Mouse (Mus musculus) midbrain, embryonic 13.5 days (tissue): ENCODE measurements at regions not wholly inside any gene's neighbourhood (a gene's known extent, or its start where the extent isn't known, plus 50 kb on each side); places are given as distances from the start of the nearest gene placed in this dataset.
A peak's percentile ranks its signal among the peaks of the same experiment; 100 is the strongest.
"Not testable (repeated sequence)": the region's sequence is repeated elsewhere in the genome, so short reads cannot be mapped to it uniquely, and the experiment has no call there.

ENCODE experiments used
- ATAC-seq: fragments of 200-750 bp; cut with Nextera tagmentation; 2 replicates; pipeline ENCODE4 v1.8.0; 2017; ENCODE audit warnings: mild to moderate bottlenecking, moderate TSS enrichment, moderate library complexity
- H3K27ac ChIP-seq: fragments of 300-500 bp; sonication (generic); 2 replicates; pipeline ENCODE4 v1.5.1; 2015; ENCODE audit warnings: inconsistent platforms, mild to moderate bottlenecking, moderate library complexity
- H3K27me3 ChIP-seq: fragments of 300-500 bp; sonication (generic); 2 replicates; pipeline ENCODE4 v1.6.1; 2015; ENCODE audit warnings: mild to moderate bottlenecking, inconsistent platforms
- H3K36me3 ChIP-seq: fragments of 300-500 bp; sonication (generic); 2 replicates; pipeline ENCODE4 v1.6.1; 2015; ENCODE audit warnings: mild to moderate bottlenecking, inconsistent platforms
- H3K4me1 ChIP-seq: fragments of 300-500 bp; sonication (generic); replicated peaks from 2 replicates; pipeline ENCODE4 v1.6.1; 2015; ENCODE audit warnings: inconsistent platforms
- H3K4me2 ChIP-seq: fragments of 300-500 bp; sonication (generic); replicated peaks from 2 replicates; pipeline ENCODE4 v1.6.1; 2015; ENCODE audit warnings: moderate library complexity, mild to moderate bottlenecking, inconsistent platforms
- H3K4me3 ChIP-seq: fragments of 300-500 bp; sonication (generic); replicated peaks from 2 replicates; pipeline ENCODE4 v1.5.1; 2015; ENCODE audit warnings: mild to moderate bottlenecking, inconsistent platforms
- H3K9ac ChIP-seq: fragments of 300-500 bp; sonication (generic); replicated peaks from 2 replicates; pipeline ENCODE4 v1.6.1; 2015; ENCODE audit warnings: mild to moderate bottlenecking, inconsistent platforms
- H3K9me3 ChIP-seq: fragments of 300-500 bp; sonication (generic); 2 replicates; pipeline ENCODE4 v1.6.1; 2016; ENCODE audit warnings: mild to moderate bottlenecking, inconsistent platforms
- WGBS: fragments of 180-500 bp; shearing (Covaris S2); methylation state at CpG from one replicate; pipeline ENCODE4 v1.1.7; 2015; 5-methylcytosine and 5-hydroxymethylcytosine counted together

- H3K4me1 ChIP-seq, H3K9ac ChIP-seq, ATAC-seq, H3K4me2 ChIP-seq, H3K27me3 ChIP-seq, H3K9me3 ChIP-seq, H3K4me3 ChIP-seq, H3K36me3 ChIP-seq, H3K27ac ChIP-seq: not testable (repeated sequence)
- 91% methylated on average over 5 of the region's 5 CpGs for WGBS
These were observed 63.2 kb downstream of the Hlx start for GRCm38 (mm10) chr1:184669173-184669572.

- no peak overlapping the region for H3K9ac ChIP-seq
- no peaks in the 10 kb centered on the region for H3K36me3 ChIP-seq
- 42% methylated on average over 1 of the region's 1 CpGs for WGBS
- no peaks in the 10 kb centered on the region for H3K27me3 ChIP-seq
- no peaks in the 10 kb centered on the region for H3K9me3 ChIP-seq
- no peak overlapping the region for H3K4me3 ChIP-seq
- H3K4me1 ChIP-seq = 0 out of 2 replicates have a peak, but pooled peaks cover 4% of the 10 kb centered on the region
- no peak overlapping the region for H3K4me2 ChIP-seq
- ATAC-seq = no peak
- no peak overlapping the region for H3K27ac ChIP-seq
These were observed 64.0 kb downstream of the Hlx start for GRCm38 (mm10) chr1:184668428-184668827.

- 0 out of 2 replicates have a peak, but pooled peaks cover 4% of the 10 kb centered on the region for H3K4me1 ChIP-seq
- H3K9me3 ChIP-seq = no peaks in the 10 kb centered on the region
- H3K4me2 ChIP-seq = no peak overlapping the region
- H3K27me3 ChIP-seq = no peaks in the 10 kb centered on the region
- no peak overlapping the region for H3K9ac ChIP-seq
- ATAC-seq = peak; percentile 56
- H3K27ac ChIP-seq = no peak overlapping the region
- 45% methylated on average over 2 of the region's 2 CpGs for WGBS
- H3K36me3 ChIP-seq = no peaks in the 10 kb centered on the region
- no peak overlapping the region for H3K4me3 ChIP-seq
These were observed 64.4 kb downstream of the Hlx start for GRCm38 (mm10) chr1:184668022-184668421.

GRCm38 (mm10) chr1:184665243-184665642 lies 67.2 kb downstream of the Hlx start:
- H3K9me3 ChIP-seq = no peaks in the 10 kb centered on the region
- no peak overlapping the region for H3K4me3 ChIP-seq
- H3K27ac ChIP-seq = no peak overlapping the region
- H3K9ac ChIP-seq = no peak overlapping the region
- no peaks in the 10 kb centered on the region for H3K27me3 ChIP-seq
- no peak overlapping the region for H3K4me2 ChIP-seq
- no peak for ATAC-seq
- WGBS = 72% methylated on average over 12 of the region's 12 CpGs
- 0 out of 2 replicates have a peak, but pooled peaks cover 4% of the 10 kb centered on the region for H3K4me1 ChIP-seq
- H3K36me3 ChIP-seq = no peaks in the 10 kb centered on the region

- H3K9ac ChIP-seq = no peak overlapping the region
- 0 out of 2 replicates have a peak, but pooled peaks cover 4% of the 10 kb centered on the region for H3K4me1 ChIP-seq
- no peak overlapping the region for H3K27ac ChIP-seq
- no peak overlapping the region for H3K4me2 ChIP-seq
- H3K4me3 ChIP-seq = no peak overlapping the region
- no peaks in the 10 kb centered on the region for H3K9me3 ChIP-seq
- WGBS = 70% methylated on average over 5 of the region's 5 CpGs
- H3K27me3 ChIP-seq = no peaks in the 10 kb centered on the region
- ATAC-seq = no peak
- no peaks in the 10 kb centered on the region for H3K36me3 ChIP-seq
These were observed 68.4 kb downstream of the Hlx start for GRCm38 (mm10) chr1:184664098-184664375.

GRCm38 (mm10) chr1:184663300-184664097 lies 68.9 kb downstream of the Hlx start:
- no peak overlapping the region for H3K9ac ChIP-seq
- H3K27me3 ChIP-seq = no peaks in the 10 kb centered on the region
- no peak for ATAC-seq
- no peak overlapping the region for H3K4me3 ChIP-seq
- no peak overlapping the region for H3K4me2 ChIP-seq
- no peaks in the 10 kb centered on the region for H3K36me3 ChIP-seq
- WGBS = 65% methylated on average over 14 of the region's 14 CpGs
- 0 out of 2 replicates have a peak, but pooled peaks cover 4% of the 10 kb centered on the region for H3K4me1 ChIP-seq
- no peaks in the 10 kb centered on the region for H3K9me3 ChIP-seq
- H3K27ac ChIP-seq = no peak overlapping the region

- Histone ChIP-seq H3K27me3 (no peaks in the 10 kb centered on the region), H3K4me2 (no peak overlapping the region), H3K36me3 (no peaks in the 10 kb centered on the region), H3K9me3 (no peaks in the 10 kb centered on the region), H3K4me1 (no peaks in the 10 kb centered on the region), H3K4me3 (no peak overlapping the region), H3K27ac (no peak overlapping the region), H3K9ac (no peak overlapping the region)
- WGBS = 86% methylated on average over 4 of the region's 4 CpGs
- ATAC-seq = no peak
These were observed 81.8 kb downstream of the Hlx start for GRCm38 (mm10) chr1:184650541-184651105.

GRCm38 (mm10) chr1:184647920-184648540 lies 84.4 kb downstream of the Hlx start:
- H3K4me3 ChIP-seq = no peak overlapping the region
- H3K4me2 ChIP-seq = no peak overlapping the region
- H3K4me1 ChIP-seq = 0 out of 2 replicates have a peak, but pooled peaks cover 2% of the 10 kb centered on the region
- no peaks in the 10 kb centered on the region for H3K9me3 ChIP-seq
- no peak overlapping the region for H3K9ac ChIP-seq
- no peaks in the 10 kb centered on the region for H3K36me3 ChIP-seq
- 94% methylated on average over 8 of the region's 8 CpGs for WGBS
- ATAC-seq = no peak
- no peaks in the 10 kb centered on the region for H3K27me3 ChIP-seq
- no peak overlapping the region for H3K27ac ChIP-seq

- no peak overlapping the region for H3K4me3 ChIP-seq
- no peaks in the 10 kb centered on the region for H3K27me3 ChIP-seq
- H3K4me1 ChIP-seq = 0 out of 2 replicates have a peak, but pooled peaks cover 2% of the 10 kb centered on the region
- no peak overlapping the region for H3K4me2 ChIP-seq
- H3K27ac ChIP-seq = no peak overlapping the region
- H3K36me3 ChIP-seq = no peaks in the 10 kb centered on the region
- H3K9me3 ChIP-seq = no peaks in the 10 kb centered on the region
- ATAC-seq = no peak
- WGBS = 63% methylated on average over 9 of the region's 9 CpGs
- H3K9ac ChIP-seq = no peak overlapping the region
These were observed 87.4 kb downstream of the Hlx start for GRCm38 (mm10) chr1:184644767-184645598.

GRCm38 (mm10) chr1:184630695-184631475 lies 101.5 kb downstream of the Hlx start:
- ATAC-seq = no peak
- H3K9ac ChIP-seq = no peak overlapping the region
- no peak overlapping the region for H3K4me3 ChIP-seq
- 95% methylated on average over 11 of the region's 13 CpGs for WGBS
- H3K4me1 ChIP-seq = no peaks in the 10 kb centered on the region
- H3K36me3 ChIP-seq = no peaks in the 10 kb centered on the region
- no peaks in the 10 kb centered on the region for H3K9me3 ChIP-seq
- H3K27ac ChIP-seq = no peak overlapping the region
- H3K27me3 ChIP-seq = no peaks in the 10 kb centered on the region
- H3K4me2 ChIP-seq = no peak overlapping the region

GRCm38 (mm10) chr1:184629194-184629593 lies 103.2 kb downstream of the Hlx start:
- no peak overlapping the region for H3K4me2 ChIP-seq
- no peaks in the 10 kb centered on the region for H3K36me3 ChIP-seq
- no peak for ATAC-seq
- H3K9ac ChIP-seq = no peak overlapping the region
- 90% methylated on average over 9 of the region's 9 CpGs for WGBS
- H3K27ac ChIP-seq = no peak overlapping the region
- H3K4me3 ChIP-seq = no peak overlapping the region
- H3K27me3 ChIP-seq = no peaks in the 10 kb centered on the region
- H3K4me1 ChIP-seq = no peaks in the 10 kb centered on the region
- H3K9me3 ChIP-seq = no peaks in the 10 kb centered on the region
